Mouse (Mus musculus) erythroblast, embryonic 14.5 days (primary cell): ENCODE results near the gene Trpt1.

Experiments
- GATA1 ChIP-seq: IDR thresholded peaks from 2 replicates; pipeline ENCODE4 v1.6.1; 2012; ENCODE audit warnings: low read length, inconsistent platforms, mixed read lengths
- TAL1 ChIP-seq: IDR thresholded peaks from 3 replicates; pipeline ENCODE4 v1.6.1; 2012; ENCODE audit warnings: low read length, inconsistent platforms, mixed read lengths

- TF ChIP-seq GATA1 (no peak), TAL1 (no peak)
Observed at GRCm38 (mm10) chr19:6996006-6996405, at the start of gene Trpt1, which contains the start of gene Nudt22.
